ENCODE assay signal across 7 mouse cellular contexts in the genomic region with DNA sequence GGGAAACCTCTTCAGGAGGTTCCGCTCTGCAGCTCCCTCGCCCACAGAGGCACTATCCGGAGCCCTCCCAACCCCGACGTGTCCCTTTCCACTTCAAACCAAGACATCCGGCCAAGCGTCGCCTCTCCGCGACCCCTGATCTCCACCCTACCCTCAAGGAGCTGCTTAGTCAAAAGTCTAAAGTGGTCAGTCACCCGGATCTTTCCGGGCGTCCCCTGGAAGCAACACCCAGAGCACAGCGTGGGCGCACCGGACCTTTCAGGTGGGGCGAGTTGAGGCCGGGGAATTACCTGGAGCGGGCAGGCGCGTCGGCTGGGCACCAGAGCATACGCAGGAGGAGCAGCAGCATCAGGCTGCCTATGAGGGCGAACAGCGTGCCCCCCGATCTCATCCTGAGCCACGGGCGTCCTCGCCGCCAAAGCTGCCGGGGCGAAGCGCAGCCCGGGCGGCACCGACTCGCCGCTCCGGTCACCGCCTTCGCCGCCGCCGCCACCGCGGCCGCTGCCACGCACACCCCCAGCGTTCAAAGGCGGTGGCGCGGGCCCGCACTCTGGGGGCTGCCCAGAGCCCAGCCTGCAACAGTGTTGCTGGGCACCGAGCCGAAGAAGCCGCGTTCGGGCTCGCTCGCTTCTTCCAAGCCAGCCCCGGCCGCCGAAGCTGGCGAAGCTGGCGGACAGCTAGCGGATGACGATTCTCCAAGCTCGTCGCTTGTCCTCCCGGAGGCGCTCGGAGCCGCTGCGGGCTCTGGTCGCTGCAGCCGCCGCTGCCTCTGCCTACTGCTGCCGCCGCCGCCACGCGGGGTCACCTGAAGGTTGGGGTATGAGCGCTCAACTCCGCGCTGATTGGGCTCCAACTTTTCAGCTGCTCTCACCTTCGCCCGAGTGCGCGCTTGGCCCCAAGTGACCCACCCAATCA. TPM values are rescaled to one million over a fixed set of nuclear protein-coding genes. Genes with fewer than 3 reads are reported as not detected.
DNase-seq lines count a peak whose midpoint lies in the region; ATAC-seq and TF ChIP-seq lines count a peak whose summit lies in the region.

No protein-coding gene starts in this region.

- no peaks in the 10 kb centered on the region for H3K4me1 ChIP-seq in ES-E14 (ENCODE audit: control insufficient read depth in 2 of 2, insufficient read depth in 2 of 2, low read length in 2 of 2, poor library complexity in 1 of 2)
- no peaks in the 10 kb centered on the region; the same call in 1 of the 2 replicates for H3K4me1 ChIP-seq in limb, embryonic 14.5 days (ENCODE audit: control insufficient read depth, insufficient read depth, low read length)
- peaks cover 9% of the 10 kb centered on the region; the same call in 1 of the 2 replicates for H3K4me1 ChIP-seq in midbrain, embryonic 15.5 days

- no peaks in the 10 kb centered on the region for H3K9me3 ChIP-seq in ES-E14 (ENCODE audit: control insufficient read depth, insufficient read depth, low read depth, low read length)
- H3K9me3 ChIP-seq in limb, embryonic 14.5 days (ENCODE audit: control insufficient read depth, low read length) = no peaks in the 10 kb centered on the region
- no peaks in the 10 kb centered on the region for H3K9me3 ChIP-seq in midbrain, embryonic 15.5 days

- no peaks in the 10 kb centered on the region for H3K36me3 ChIP-seq in ES-E14 (ENCODE audit: control insufficient read depth, insufficient read depth, low read length, poor library complexity, severe bottlenecking)
- H3K36me3 ChIP-seq in limb, embryonic 14.5 days (ENCODE audit: control insufficient read depth, insufficient read depth, low read length) = no peaks in the 10 kb centered on the region
- H3K36me3 ChIP-seq in midbrain, embryonic 15.5 days (replicated peaks) = no peaks in the 10 kb centered on the region

- WGBS in limb, embryonic 14.5 days = under 1% methylated on average over 82 of the region's 89 CpGs
- WGBS in midbrain, embryonic 15.5 days = under 1% methylated on average over 89 of the region's 89 CpGs

- in situ Hi-C loops in ES-E14 (cut with MboI; ENCODE audit: low sequenced_read_pairs in 2 of 2, unreplicated experiment in 2 of 2) = no loop called here

- H3K4me3 ChIP-seq in ES-E14 (ENCODE audit: insufficient read depth in 1 of 2, low read depth in 1 of 2, low read length in 2 of 2, poor library complexity in 1 of 2, severe bottlenecking in 1 of 2) = peak overlapping the region; percentile 68 to 75
- peak overlapping the region; percentile 60 for H3K4me3 ChIP-seq in limb, embryonic 14.5 days (replicated peaks; ENCODE audit: low read length)
- peak overlapping the region; percentile 67 for H3K4me3 ChIP-seq in midbrain, embryonic 15.5 days

- peaks cover 15% of the 10 kb centered on the region for H3K27me3 ChIP-seq in limb, embryonic 14.5 days (ENCODE audit: control insufficient read depth, insufficient read depth, low read length)
- H3K27me3 ChIP-seq in midbrain, embryonic 15.5 days (replicated peaks) = peaks cover 28% of the 10 kb centered on the region

- H3K27ac ChIP-seq in ES-E14 (ENCODE audit: insufficient read depth, low read depth, low read length, poor library complexity, severe bottlenecking) = no peak overlapping the region
- H3K27ac ChIP-seq in limb, embryonic 14.5 days (replicated peaks; ENCODE audit: low read depth, low read length) = no peak overlapping the region
- no peak overlapping the region for H3K27ac ChIP-seq in midbrain, embryonic 15.5 days

- ATAC-seq in inflammation-experienced regulatory T-cells, adult 6 months = peak; percentile 63
- peak; percentile 78 for ATAC-seq in limb, embryonic 14.5 days (ENCODE audit: low FRiP score, low read depth)
- peak; percentile 95 for ATAC-seq in midbrain, embryonic 15.5 days (replicated peaks)

- peak overlapping the region; percentile 97 for H3K4me2 ChIP-seq in limb, embryonic 14.5 days (replicated peaks; ENCODE audit: low read depth, low read length, severe bottlenecking)
- peak overlapping the region; percentile 93 for H3K4me2 ChIP-seq in midbrain, embryonic 15.5 days

- peak overlapping the region; percentile 59 for H3K9ac ChIP-seq in ES-E14 (ENCODE audit: insufficient read depth, low read depth, low read length, poor library complexity, severe bottlenecking)
- H3K9ac ChIP-seq in limb, embryonic 14.5 days (ENCODE audit: low read depth, low read length, severe bottlenecking) = peak overlapping the region; percentile 57
- peak overlapping the region; percentile 58 for H3K9ac ChIP-seq in midbrain, embryonic 15.5 days

- intact Hi-C loops in gastrocnemius, postnatal 14 days (cut with DNase I; ENCODE audit: low total_unique reads) = no loop called here

- no peak for DNase-seq in ES-E14 (ENCODE audit: low read depth, low spot score)
- peak; percentile 3 to 6 for DNase-seq in adrenal gland, postnatal 4 days (ENCODE audit: low spot score in 2 of 2)
- DNase-seq in gastrocnemius, postnatal 14 days = peak; percentile 26
- DNase-seq in limb, embryonic 14.5 days (ENCODE audit: low spot score) = peak; percentile 64
- peak; percentile 15 to 64 for DNase-seq in spleen, postnatal 4 days (ENCODE audit: low spot score in 2 of 2)

- TF ChIP-seq POLR2A in limb, embryonic 14.5 days (IDR thresholded peaks at IDR 0.05; ENCODE audit: borderline replicate concordance, extremely low read depth, insufficient read depth, insufficient read length) = no peak

TF ChIP-seq in ES-E14, 5 proteins besides CTCF, POLR2A, EP300 and RAD21:
- TF ChIP-seq HCFC1 (IDR thresholded peaks at IDR 0.05; ENCODE audit: borderline replicate concordance, insufficient read depth, low read length) (no peak), ZNF384 (IDR thresholded peaks at IDR 0.05; ENCODE audit: low read depth, low read length) (no peak), MAFK (IDR thresholded peaks at IDR 0.05; ENCODE audit: insufficient read depth, low read depth, low read length) (no peak), CHD2 (IDR thresholded peaks at IDR 0.05; ENCODE audit: low read depth, low read length) (no peak), ZC3H11A (IDR thresholded peaks at IDR 0.05; ENCODE audit: borderline replicate concordance, low read depth, low read length) (no peak)

RNA-seq across cellular contexts. Expression of gene St8sia6, which starts 0.6 kb away (rescaled TPM):
- 1.1 and 2.1 TPM in 2 replicates for total RNA-seq in ES-E14 (2012; rRNA removed)
- total RNA-seq in adrenal gland, postnatal 4 days (2021) = 1 to 10 TPM in 1 of 2 experiments, under 1 TPM in 1; 0.51 to 1.2 TPM
- total RNA-seq in gastrocnemius, postnatal 14 days (2021) = under 1 TPM; 0.47 to 0.64 TPM
- polyA plus RNA-seq in inflammation-experienced regulatory T-cells, adult 6 months (2017; shearing (Covaris generic)) = 10 to 100 TPM in 2 of 3 experiments, under 1 TPM in 1; 0.88 to 17.6 (median 14.3) TPM
- 1.1 TPM in 2 replicates for polyA plus RNA-seq in limb, embryonic 14.5 days (2012; rRNA removed)
- polyA plus RNA-seq in limb, embryonic 14.5 days (2014; fragmentation: Nextera tagmentation; extraction: Ambion mirVana) = 3.0 and 3.3 TPM in 2 replicates
- 1.1 TPM in 2 replicates for polyA plus RNA-seq in midbrain, embryonic 15.5 days (2015; fragmentation: Nextera tagmentation; extraction: Ambion mirVana)
